Mouse (Mus musculus) lung, embryonic 14.5 days (tissue): Measurements from ENCODE around the gene 1700025G04Rik. TPM values are rescaled to one million over a fixed set of nuclear protein-coding genes. Genes with fewer than 3 reads are reported as not detected.

Experiments
- ATAC-seq: fragments of 200-750 bp; cut with Nextera tagmentation; 2 replicates; pipeline ENCODE4 v1.8.0; 2017; ENCODE audit warnings: mild to moderate bottlenecking, moderate TSS enrichment, moderate library complexity; ENCODE audit not compliant: insufficient read depth
- DNase-seq: peaks from one replicate; pipeline ENCODE4 v3.0.0-alpha.2; 2015
- H3K27ac ChIP-seq: fragments of 300-500 bp; sonication (generic); 2 replicates; pipeline ENCODE4 v1.5.1; 2014; ENCODE audit warnings: low read depth, mild to moderate bottlenecking, moderate library complexity
- H3K27me3 ChIP-seq: fragments of 300-500 bp; sonication (generic); 2 replicates; pipeline ENCODE4 v1.6.1; 2014; ENCODE audit warnings: low read length, control low read depth; ENCODE audit not compliant: insufficient read depth
- H3K36me3 ChIP-seq: fragments of 300-500 bp; sonication (generic); 2 replicates; pipeline ENCODE4 v1.6.1; 2014; ENCODE audit warnings: control low read depth; ENCODE audit not compliant: insufficient read depth
- H3K4me1 ChIP-seq: fragments of 300-500 bp; sonication (generic); 2 replicates; pipeline ENCODE4 v1.6.1; 2014; ENCODE audit warnings: antibody characterized with exemption, control low read depth; ENCODE audit not compliant: insufficient read depth
- H3K4me2 ChIP-seq: fragments of 300-500 bp; sonication (generic); 2 replicates; pipeline ENCODE4 v1.6.1; 2014; ENCODE audit warnings: mild to moderate bottlenecking
- H3K4me3 ChIP-seq: fragments of 300-500 bp; sonication (generic); 2 replicates; pipeline ENCODE4 v1.5.1; 2014; ENCODE audit warnings: low read depth, low read length
- H3K9ac ChIP-seq: fragments of 300-500 bp; sonication (generic); 2 replicates; pipeline ENCODE4 v1.6.1; 2014
- H3K9me3 ChIP-seq: fragments of 300-500 bp; sonication (generic); 2 replicates; pipeline ENCODE4 v1.6.1; 2016; ENCODE audit warnings: low read depth, low read length, control low read depth
- CTCF ChIP-seq: IDR thresholded peaks from 2 replicates; pipeline ENCODE4 v1.5.1; 2016; ENCODE audit warnings: antibody characterized with exemption, low read depth
- WGBS: fragments of 180-500 bp; shearing (Covaris S2); extraction: QIAGEN DNeasy Blood & Tissue Kit; methylation state at CpG from one replicate; pipeline ENCODE4 v1.1.7; 2014; 5-methylcytosine and 5-hydroxymethylcytosine counted together
- polyA plus RNA-seq: library from polyadenylated mRNA; unstranded; fragments of >200 nt; fragmentation: Nextera tagmentation; extraction: Ambion mirVana; gene quantifications from 2 replicates; pipeline ENCODE4 v1.2.1, GENCODE M21; 2014

1700025G04Rik gene
- polyA plus RNA-seq, 1 experiment from 2014 or later = 27.4 TPM

- Histone ChIP-seq H3K36me3 (no peaks in the 10 kb centered on the region), H3K9ac (no peak overlapping the region), H3K27ac (no peak overlapping the region), H3K4me2 (0 out of 2 replicates have a peak overlapping the region, but pooled peaks have one; percentile 23), H3K27me3 (no peaks in the 10 kb centered on the region), H3K4me1 (peaks cover 4% of the 10 kb centered on the region; the same call in 1 of the 2 replicates), H3K9me3 (no peaks in the 10 kb centered on the region), H3K4me3 (no peak overlapping the region)
- DNase-seq (peak; percentile 70), ATAC-seq (no peak)
- TF ChIP-seq CTCF = no peak
- 54% methylated on average over 3 of the region's 3 CpGs for WGBS
Measured at GRCm38 (mm10) chr1:151948065-151948464, 141.9 kb downstream of the 1700025G04Rik start.

GRCm38 (mm10) chr1:151947571-151947970 lies 142.4 kb downstream of the 1700025G04Rik start:
- no peaks in the 10 kb centered on the region for H3K27me3 ChIP-seq
- H3K4me1 ChIP-seq = no peaks in the 10 kb centered on the region
- ATAC-seq (no peak), DNase-seq (no peak)
- TF ChIP-seq CTCF = no peak
- no peak overlapping the region for H3K4me3 ChIP-seq
- 0 out of 2 replicates have a peak overlapping the region, but pooled peaks have one; percentile 23 for H3K4me2 ChIP-seq
- no peak overlapping the region for H3K27ac ChIP-seq
- H3K36me3 ChIP-seq = no peaks in the 10 kb centered on the region
- H3K9ac ChIP-seq = no peak overlapping the region
- no peaks in the 10 kb centered on the region for H3K9me3 ChIP-seq
- 28% methylated on average over 4 of the region's 4 CpGs for WGBS

- TF ChIP-seq CTCF = no peak
- ATAC-seq = 0 out of 2 replicates have a peak, but pooled peaks have one; percentile 22
- no peak overlapping the region for H3K27ac ChIP-seq
Measured at GRCm38 (mm10) chr1:151944457-151945223, 145.3 kb downstream of the 1700025G04Rik start.

GRCm38 (mm10) chr1:151943681-151944237 lies 146.2 kb downstream of the 1700025G04Rik start:
- 43% methylated on average over 8 of the region's 8 CpGs for WGBS
- Histone ChIP-seq H3K27me3 (no peaks in the 10 kb centered on the region), H3K9me3 (no peaks in the 10 kb centered on the region), H3K9ac (no peak overlapping the region), H3K27ac (no peak overlapping the region), H3K4me3 (no peak overlapping the region), H3K4me1 (peaks cover 6% of the 10 kb centered on the region; the same call in 1 of the 2 replicates), H3K36me3 (no peaks in the 10 kb centered on the region), H3K4me2 (no peak overlapping the region)
- no peak for TF ChIP-seq CTCF
- ATAC-seq = no peak
- DNase-seq = no peak

More at GRCm38 (mm10) chr1:151944457-151945223, 145.3 kb downstream of the 1700025G04Rik start:
- 40% methylated on average over 10 of the region's 10 CpGs for WGBS
- H3K4me3 ChIP-seq = no peak overlapping the region
- peaks cover 6% of the 10 kb centered on the region; the same call in 1 of the 2 replicates for H3K4me1 ChIP-seq
- H3K9me3 ChIP-seq = no peaks in the 10 kb centered on the region
- H3K4me2 ChIP-seq = no peak overlapping the region
- no peaks in the 10 kb centered on the region for H3K36me3 ChIP-seq
- H3K9ac ChIP-seq = no peak overlapping the region
- peak; percentile 52 for DNase-seq
- H3K27me3 ChIP-seq = no peaks in the 10 kb centered on the region

- DNase-seq (no peak), ATAC-seq (no peak)
- H3K4me3 ChIP-seq = no peak overlapping the region
- no peaks in the 10 kb centered on the region for H3K9me3 ChIP-seq
- no peak overlapping the region for H3K4me2 ChIP-seq
- no peak overlapping the region for H3K27ac ChIP-seq
- H3K27me3 ChIP-seq = no peaks in the 10 kb centered on the region
- 42% methylated on average over 11 of the region's 11 CpGs for WGBS
- H3K9ac ChIP-seq = no peak overlapping the region
- H3K4me1 ChIP-seq = peaks cover 6% of the 10 kb centered on the region; the same call in 1 of the 2 replicates
- TF ChIP-seq CTCF = no peak
- no peaks in the 10 kb centered on the region for H3K36me3 ChIP-seq
Measured at GRCm38 (mm10) chr1:151942972-151943654, 146.8 kb downstream of the 1700025G04Rik start.

GRCm38 (mm10) chr1:151939987-151940386 lies 149.9 kb downstream of the 1700025G04Rik start:
- no peaks in the 10 kb centered on the region for H3K27me3 ChIP-seq
- H3K9ac ChIP-seq = no peak overlapping the region; the same call in 1 of the 2 replicates
- H3K27ac ChIP-seq = no peak overlapping the region
- no peak overlapping the region for H3K4me3 ChIP-seq
- H3K4me1 ChIP-seq = peaks cover 6% of the 10 kb centered on the region; the same call in 1 of the 2 replicates
- H3K36me3 ChIP-seq = no peaks in the 10 kb centered on the region
- no peaks in the 10 kb centered on the region for H3K9me3 ChIP-seq
- TF ChIP-seq CTCF = no peak
- no peak for DNase-seq
- 22% methylated on average over 8 of the region's 8 CpGs for WGBS
- ATAC-seq = peak; percentile 43; the same call in 1 of the 2 replicates
- no peak overlapping the region for H3K4me2 ChIP-seq
